Mouse (Mus musculus) intestine, postnatal 0 days (tissue): Measurements from ENCODE around the gene Prdm11. TPM values are rescaled to one million over a fixed set of nuclear protein-coding genes. Genes with fewer than 3 reads are reported as not detected.

Source experiments
- ATAC-seq: fragments of 200-750 bp; cut with Nextera tagmentation; 2 replicates; pipeline ENCODE4 v1.8.0; 2017; ENCODE audit warnings: mild to moderate bottlenecking, moderate TSS enrichment, moderate library complexity
- H3K27ac ChIP-seq: fragments of 300-500 bp; sonication (generic); 2 replicates; pipeline ENCODE4 v1.5.1; 2014; ENCODE audit warnings: mild to moderate bottlenecking, low read depth, low read length, moderate library complexity
- H3K27me3 ChIP-seq: fragments of 300-500 bp; sonication (generic); replicated peaks from 2 replicates; pipeline ENCODE4 v1.6.1; 2014; ENCODE audit warnings: low read length, mixed read lengths; ENCODE audit not compliant: control insufficient read depth, insufficient read depth
- H3K36me3 ChIP-seq: fragments of 300-500 bp; sonication (generic); 2 replicates; pipeline ENCODE4 v1.6.1; 2014; ENCODE audit warnings: mild to moderate bottlenecking, moderate library complexity; ENCODE audit not compliant: control insufficient read depth, insufficient read depth
- H3K4me1 ChIP-seq: fragments of 300-500 bp; sonication (generic); replicated peaks from 2 replicates; pipeline ENCODE4 v1.6.1; 2014; ENCODE audit warnings: antibody characterized with exemption, low read length, mixed read lengths; ENCODE audit not compliant: control insufficient read depth, insufficient read depth
- H3K4me2 ChIP-seq: fragments of 300-500 bp; sonication (generic); replicated peaks from 2 replicates; pipeline ENCODE4 v1.6.1; 2014; ENCODE audit warnings: low read depth, mild to moderate bottlenecking, moderate library complexity
- H3K4me3 ChIP-seq: fragments of 300-500 bp; sonication (generic); 2 replicates; pipeline ENCODE4 v1.5.1; 2014; ENCODE audit warnings: low read depth, low read length
- H3K9ac ChIP-seq: fragments of 300-500 bp; sonication (generic); 2 replicates; pipeline ENCODE4 v1.6.1; 2014; ENCODE audit warnings: mild to moderate bottlenecking, low read depth, low read length
- H3K9me3 ChIP-seq: fragments of 300-500 bp; sonication (generic); 2 replicates; pipeline ENCODE4 v1.6.1; 2016; ENCODE audit warnings: mixed run types; ENCODE audit not compliant: control insufficient read depth
- CTCF ChIP-seq: sonication (generic); IDR thresholded peaks from 2 replicates; pipeline ENCODE4 v1.5.1; 2016; ENCODE audit warnings: low read depth, mild to moderate bottlenecking, control low read depth, antibody characterized with exemption, moderate library complexity
- WGBS: fragments of 180-500 bp; shearing (Covaris S2); extraction: QIAGEN DNeasy Blood & Tissue Kit; methylation state at CpG from one replicate; pipeline ENCODE4 v1.1.7; 2014; 5-methylcytosine and 5-hydroxymethylcytosine counted together
- polyA plus RNA-seq: library from polyadenylated mRNA; unstranded; fragments of >200 nt; fragmentation: Nextera tagmentation; extraction: Ambion mirVana; gene quantifications from 2 replicates; pipeline ENCODE4 v1.2.1, GENCODE M21; 2015

Gene Prdm11
- polyA plus RNA-seq, 1 experiment from 2014 or later = 2.3 TPM

- no peak for ATAC-seq
- Histone ChIP-seq H3K9ac (no peak overlapping the region), H3K27ac (no peak overlapping the region), H3K36me3 (peaks cover 46% of the 10 kb centered on the region), H3K27me3 (no peaks in the 10 kb centered on the region), H3K4me3 (no peak overlapping the region), H3K4me1 (no peaks in the 10 kb centered on the region), H3K9me3 (no peaks in the 10 kb centered on the region), H3K4me2 (no peak overlapping the region)
- WGBS = 82% methylated on average over 9 of the region's 9 CpGs
- no peak for TF ChIP-seq CTCF
Observed at GRCm38 (mm10) chr2:92971069-92971468, 74.9 kb downstream of the Prdm11 start.

- no peak overlapping the region for H3K27ac ChIP-seq
- peaks cover 15% of the 10 kb centered on the region for H3K36me3 ChIP-seq
- H3K4me3 ChIP-seq = no peak overlapping the region
- no peaks in the 10 kb centered on the region for H3K9me3 ChIP-seq
- WGBS = 29% methylated on average over 4 of the region's 4 CpGs
- no peak for TF ChIP-seq CTCF
- no peaks in the 10 kb centered on the region for H3K27me3 ChIP-seq
- no peak overlapping the region for H3K9ac ChIP-seq
- ATAC-seq = no peak
- H3K4me1 ChIP-seq = no peaks in the 10 kb centered on the region
- H3K4me2 ChIP-seq = no peak overlapping the region
Observed at GRCm38 (mm10) chr2:92967839-92968166, 78.2 kb downstream of the Prdm11 start.

DNA sequence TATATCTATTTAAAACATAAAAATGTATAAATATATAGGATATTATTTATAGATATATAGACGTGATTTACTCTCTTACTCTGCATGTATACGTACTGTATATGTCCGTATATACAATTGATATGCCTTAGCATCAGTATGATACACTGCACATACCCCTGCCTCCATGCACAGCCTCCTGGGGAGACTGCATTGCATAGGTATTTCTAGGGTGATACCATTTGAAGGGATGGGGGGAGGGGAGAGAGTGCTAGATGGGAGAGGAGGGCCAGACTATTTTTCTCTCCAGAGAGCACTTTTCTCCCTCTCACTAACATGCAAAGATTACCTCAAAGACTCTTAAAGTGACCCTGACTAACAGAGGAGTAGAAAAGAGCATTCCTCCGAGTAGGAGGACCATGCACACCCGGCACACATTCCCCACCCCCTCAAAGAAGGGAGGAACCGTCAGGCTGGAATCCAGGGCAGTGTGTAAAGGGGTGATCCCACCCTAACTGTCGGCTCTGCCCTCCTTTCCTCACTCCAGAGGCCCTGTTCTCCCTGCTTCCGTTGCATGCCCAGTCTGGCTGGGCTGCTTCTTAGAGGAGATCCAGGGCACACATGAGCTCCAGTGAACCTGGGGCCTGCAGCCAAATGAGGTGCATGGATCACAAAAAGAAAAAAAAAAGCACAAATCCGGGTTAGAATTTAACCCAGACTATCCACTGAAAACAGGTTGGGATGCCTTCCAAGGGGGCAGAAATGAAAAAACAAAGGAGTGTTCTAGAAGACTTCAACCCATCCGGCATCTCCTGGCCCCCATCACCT lies 78.7 kb downstream of the Prdm11 start:
- H3K27ac ChIP-seq = no peak overlapping the region
- H3K4me3 ChIP-seq = no peak overlapping the region
- TF ChIP-seq CTCF = no peak
- WGBS = 34% methylated on average over 10 of the region's 10 CpGs
- H3K4me1 ChIP-seq = no peaks in the 10 kb centered on the region
- no peaks in the 10 kb centered on the region for H3K27me3 ChIP-seq
- H3K4me2 ChIP-seq = no peak overlapping the region
- no peak for ATAC-seq
- peaks cover 9% of the 10 kb centered on the region; the same call in 1 of the 2 replicates for H3K36me3 ChIP-seq
- H3K9me3 ChIP-seq = no peaks in the 10 kb centered on the region
- H3K9ac ChIP-seq = no peak overlapping the region

GRCm38 (mm10) chr2:92966257-92966656 lies 79.7 kb downstream of the Prdm11 start:
- ATAC-seq = peak; percentile 36; the same call in 1 of the 2 replicates
- Histone ChIP-seq H3K36me3 (peaks cover 5% of the 10 kb centered on the region; the same call in 1 of the 2 replicates), H3K4me2 (no peak overlapping the region), H3K27me3 (no peaks in the 10 kb centered on the region), H3K27ac (no peak overlapping the region), H3K9me3 (no peaks in the 10 kb centered on the region), H3K4me3 (no peak overlapping the region), H3K4me1 (no peaks in the 10 kb centered on the region), H3K9ac (no peak overlapping the region)
- WGBS = 64% methylated on average over 8 of the region's 8 CpGs
- TF ChIP-seq CTCF = peak; percentile 49

DNA sequence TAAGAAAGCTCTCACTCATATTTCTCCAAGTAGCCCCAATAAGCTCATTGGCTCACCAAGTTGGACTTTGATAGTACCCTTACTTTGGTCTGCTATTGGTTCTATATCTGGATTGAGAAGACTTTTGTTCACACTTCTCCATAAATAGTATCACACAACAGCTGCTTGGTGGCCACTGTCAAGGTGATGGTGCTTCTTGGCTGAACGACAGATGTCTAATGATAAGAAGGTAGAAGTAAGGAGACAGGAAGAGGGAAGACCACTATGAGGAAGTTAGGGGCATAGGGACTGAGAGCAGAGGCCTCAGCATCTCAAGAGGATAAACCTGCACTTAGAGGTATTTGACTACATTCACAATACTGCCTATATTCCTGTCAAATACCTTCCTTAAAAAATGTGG lies 81.6 kb downstream of the Prdm11 start:
- H3K36me3 ChIP-seq = no peaks in the 10 kb centered on the region
- 86% methylated on average over 1 of the region's 1 CpGs for WGBS
- no peak for ATAC-seq
- H3K27ac ChIP-seq = no peak overlapping the region
- no peak overlapping the region for H3K4me3 ChIP-seq
- no peak overlapping the region for H3K9ac ChIP-seq
- no peaks in the 10 kb centered on the region for H3K9me3 ChIP-seq
- no peak overlapping the region for H3K4me2 ChIP-seq
- no peak for TF ChIP-seq CTCF
- H3K27me3 ChIP-seq = no peaks in the 10 kb centered on the region
- no peaks in the 10 kb centered on the region for H3K4me1 ChIP-seq

GRCm38 (mm10) chr2:92958640-92959039 lies 87.3 kb downstream of the Prdm11 start:
- H3K27ac ChIP-seq = no peak overlapping the region
- no peaks in the 10 kb centered on the region for H3K9me3 ChIP-seq
- no peaks in the 10 kb centered on the region for H3K36me3 ChIP-seq
- no peaks in the 10 kb centered on the region for H3K27me3 ChIP-seq
- no peak overlapping the region for H3K9ac ChIP-seq
- 66% methylated on average over 4 of the region's 4 CpGs for WGBS
- no peak for TF ChIP-seq CTCF
- H3K4me2 ChIP-seq = no peak overlapping the region
- no peak for ATAC-seq
- no peaks in the 10 kb centered on the region for H3K4me1 ChIP-seq
- H3K4me3 ChIP-seq = no peak overlapping the region

DNA sequence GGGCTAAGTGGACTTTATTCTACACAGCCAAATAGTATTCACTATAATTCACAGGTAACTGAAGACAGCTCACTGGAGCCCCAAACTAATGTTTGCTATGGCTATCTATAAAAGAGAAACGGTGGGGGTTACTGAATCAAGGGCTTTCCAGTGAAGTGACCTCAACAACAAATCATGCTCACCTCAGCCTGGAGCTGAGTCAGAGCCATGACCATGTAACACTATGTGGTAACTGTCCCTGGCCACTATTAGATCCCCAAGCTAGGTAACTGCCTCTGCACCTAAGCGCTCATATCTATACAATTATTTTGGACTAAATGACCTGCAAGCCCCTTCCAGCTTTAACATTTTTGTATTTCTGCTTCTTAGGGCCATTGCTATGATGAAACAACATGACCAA lies 89.0 kb downstream of the Prdm11 start:
- ATAC-seq = no peak
- H3K4me3 ChIP-seq = no peak overlapping the region
- H3K9me3 ChIP-seq = no peaks in the 10 kb centered on the region
- H3K9ac ChIP-seq = no peak overlapping the region
- no peaks in the 10 kb centered on the region for H3K4me1 ChIP-seq
- no peak overlapping the region for H3K27ac ChIP-seq
- no peak overlapping the region for H3K4me2 ChIP-seq
- H3K27me3 ChIP-seq = no peaks in the 10 kb centered on the region
- no peaks in the 10 kb centered on the region for H3K36me3 ChIP-seq
- WGBS = 70% methylated on average over 2 of the region's 2 CpGs
- no peak for TF ChIP-seq CTCF
